Mouse (Mus musculus) kidney, embryonic 14.5 days (tissue): Measurements from ENCODE around the gene Olfr988. TPM values are rescaled to one million over a fixed set of nuclear protein-coding genes. Genes with fewer than 3 reads are reported as not detected.
"Not testable (repeated sequence)": the region's sequence is repeated elsewhere in the genome, so short reads cannot be mapped to it uniquely, and the experiment has no call there.

ENCODE experiments used
- ATAC-seq: fragments of 200-750 bp; cut with Nextera tagmentation; 2 replicates; pipeline ENCODE4 v1.8.0; 2017; ENCODE audit warnings: moderate number of reproducible peaks, mild to moderate bottlenecking, moderate TSS enrichment, moderate library complexity; ENCODE audit not compliant: low FRiP score, low TSS enrichment
- H3K27ac ChIP-seq: fragments of 300-500 bp; sonication (generic); 2 replicates; pipeline ENCODE4 v1.5.1; 2014; ENCODE audit warnings: low read depth, mild to moderate bottlenecking, low read length, moderate library complexity, mixed read lengths
- H3K27me3 ChIP-seq: fragments of 300-500 bp; sonication (generic); 2 replicates; pipeline ENCODE4 v1.6.1; 2014; ENCODE audit warnings: mild to moderate bottlenecking, low read length; ENCODE audit not compliant: control insufficient read depth, insufficient read depth
- H3K36me3 ChIP-seq: fragments of 300-500 bp; sonication (generic); 2 replicates; pipeline ENCODE4 v1.6.1; 2014; ENCODE audit warnings: low read length, mixed read lengths; ENCODE audit not compliant: control insufficient read depth, insufficient read depth
- H3K4me1 ChIP-seq: fragments of 300-500 bp; sonication (generic); 2 replicates; pipeline ENCODE4 v1.6.1; 2014; ENCODE audit warnings: low read length, mixed read lengths; ENCODE audit not compliant: control insufficient read depth, insufficient read depth
- H3K4me2 ChIP-seq: fragments of 300-500 bp; sonication (generic); replicated peaks from 2 replicates; pipeline ENCODE4 v1.6.1; 2014; ENCODE audit warnings: low read depth, mild to moderate bottlenecking, low read length
- H3K4me3 ChIP-seq: fragments of 300-500 bp; sonication (generic); 2 replicates; pipeline ENCODE4 v1.5.1; 2014; ENCODE audit warnings: mild to moderate bottlenecking, low read length
- H3K9ac ChIP-seq: fragments of 300-500 bp; sonication (generic); 2 replicates; pipeline ENCODE4 v1.6.1; 2014; ENCODE audit warnings: low read depth, mild to moderate bottlenecking, low read length, moderate library complexity
- H3K9me3 ChIP-seq: fragments of 300-500 bp; sonication (generic); 2 replicates; pipeline ENCODE4 v1.6.1; 2016; ENCODE audit warnings: low read length; ENCODE audit not compliant: control insufficient read depth
- WGBS: fragments of 180-500 bp; shearing (Covaris S2); extraction: QIAGEN DNeasy Blood & Tissue Kit; methylation state at CpG from one replicate; pipeline ENCODE4 v1.1.7; 2014; 5-methylcytosine and 5-hydroxymethylcytosine counted together
- polyA plus RNA-seq: library from polyadenylated mRNA; unstranded; fragments of >200 nt; fragmentation: Nextera tagmentation; extraction: Ambion mirVana; gene quantifications from 2 replicates; pipeline ENCODE4 v1.2.1, GENCODE M21; 2014

Olfr988 gene
- not detected in 2 replicates for polyA plus RNA-seq

DNA sequence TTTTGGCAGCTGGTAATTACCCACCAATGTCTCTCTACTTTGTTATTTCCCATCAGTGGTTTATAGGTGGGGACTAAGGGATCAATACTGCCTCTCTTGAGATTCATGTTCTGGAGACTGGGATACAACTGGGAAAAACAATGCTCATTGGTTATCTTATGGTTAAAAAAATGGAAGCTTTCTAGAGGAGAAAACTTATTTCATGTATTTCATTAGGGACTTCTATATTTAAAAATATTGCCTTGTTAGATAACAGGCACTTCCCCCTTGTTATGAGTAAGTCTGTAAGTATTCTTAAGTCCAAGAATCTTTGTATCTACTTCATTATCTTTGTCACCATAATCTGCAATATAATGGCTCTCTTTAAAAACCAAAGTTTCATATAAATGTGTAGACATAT is at the start of gene Olfr988:
Gene Olfr988, minus strand, starts transcription at position 101 of the 400 bp plus-strand sequence.
- not testable (repeated sequence) for H3K9me3 ChIP-seq, H3K36me3 ChIP-seq, H3K27me3 ChIP-seq, ATAC-seq, H3K27ac ChIP-seq, H3K9ac ChIP-seq, H3K4me3 ChIP-seq, H3K4me1 ChIP-seq, H3K4me2 ChIP-seq

DNA sequence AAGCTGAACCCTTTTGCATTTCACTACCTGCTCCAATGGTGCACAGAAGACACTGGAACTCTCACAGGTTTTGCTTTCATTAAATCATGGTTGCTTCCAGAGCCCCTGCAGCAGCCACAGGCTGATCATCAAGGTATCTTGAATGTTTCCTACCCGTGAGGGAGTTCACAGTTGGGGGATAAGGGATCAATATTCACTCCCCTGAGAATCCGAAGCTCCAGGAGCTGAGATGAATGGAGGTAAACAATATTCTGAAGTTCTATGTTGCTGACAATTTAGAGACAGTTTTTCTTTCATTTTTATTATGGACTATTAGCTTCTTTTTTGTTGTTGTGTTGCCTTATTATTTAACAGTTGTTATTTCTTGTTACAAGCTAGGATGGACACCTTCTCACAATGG is 46.3 kb upstream of the Olfr988 start, which contains the start of gene Olfr992:
Gene Olfr992, minus strand, starts transcription at position 101 of the 400 bp plus-strand sequence.
- H3K4me3 ChIP-seq = no peak within 1 kb of the TSS
- ATAC-seq = no peak
- no peak within 1 kb of the TSS for H3K4me2 ChIP-seq
- H3K4me1 ChIP-seq = no peaks in the 10 kb centered on the region
- H3K9ac ChIP-seq = no peak within 1 kb of the TSS
- H3K27me3 ChIP-seq = no peaks in the 10 kb centered on the region
- H3K27ac ChIP-seq = no peak within 1 kb of the TSS
- H3K9me3 ChIP-seq = no peaks in the 10 kb centered on the region
- no peaks in the 10 kb centered on the region for H3K36me3 ChIP-seq
- 65% methylated on average over 2 of the region's 2 CpGs for WGBS

DNA sequence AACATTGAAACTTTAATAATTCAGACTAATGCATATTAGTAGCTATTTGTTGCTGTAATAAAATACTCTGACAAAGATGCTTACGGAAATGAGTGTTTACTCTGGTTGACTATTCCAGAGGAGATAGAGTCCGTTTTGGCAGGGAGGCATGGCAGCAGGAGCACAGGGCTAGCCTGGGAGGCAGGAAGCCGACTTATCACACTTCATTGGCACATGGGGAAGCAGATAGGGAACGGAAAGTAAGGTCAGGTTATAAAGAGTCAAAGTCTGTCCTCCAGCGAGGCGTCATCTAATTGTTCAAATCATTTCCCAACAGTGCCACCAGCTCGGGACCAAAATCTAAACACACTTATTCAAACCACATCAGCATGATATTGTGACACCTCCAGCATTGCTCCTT is 23.1 kb downstream of the Olfr988 start:
- no peaks in the 10 kb centered on the region for H3K9me3 ChIP-seq
- no peaks in the 10 kb centered on the region for H3K4me1 ChIP-seq
- H3K4me3 ChIP-seq = no peak overlapping the region
- no peaks in the 10 kb centered on the region for H3K36me3 ChIP-seq
- no peak for ATAC-seq
- 78% methylated on average over 7 of the region's 7 CpGs for WGBS
- no peak overlapping the region for H3K9ac ChIP-seq
- H3K27me3 ChIP-seq = no peaks in the 10 kb centered on the region
- H3K27ac ChIP-seq = no peak overlapping the region
- no peak overlapping the region for H3K4me2 ChIP-seq

DNA sequence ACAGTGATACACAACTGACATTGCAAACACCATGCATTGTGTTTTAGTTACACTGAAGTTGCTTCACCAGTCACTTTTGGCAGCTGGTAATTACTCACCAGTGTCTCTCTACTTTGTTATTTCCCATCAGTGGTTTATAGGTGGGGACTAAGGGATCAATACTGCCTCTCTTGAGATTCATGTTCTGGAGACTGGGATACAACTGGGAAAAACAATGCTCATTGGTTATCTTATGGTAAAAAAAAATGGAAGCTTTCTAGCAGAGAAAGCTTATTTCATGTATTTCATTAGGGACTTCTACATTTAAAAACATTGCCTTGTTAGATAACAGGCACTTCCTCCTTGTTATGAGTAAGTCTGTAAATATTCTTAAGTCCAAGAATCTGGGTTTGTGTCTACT is 23.8 kb downstream of the Olfr988 start, which contains the start of gene Olfr987:
Gene Olfr987, minus strand, starts transcription at position 101 of the 400 bp plus-strand sequence.
- not testable (repeated sequence) for H3K9ac ChIP-seq, ATAC-seq, H3K36me3 ChIP-seq, H3K4me3 ChIP-seq, H3K27me3 ChIP-seq, H3K9me3 ChIP-seq, H3K4me2 ChIP-seq, H3K4me1 ChIP-seq, H3K27ac ChIP-seq

DNA sequence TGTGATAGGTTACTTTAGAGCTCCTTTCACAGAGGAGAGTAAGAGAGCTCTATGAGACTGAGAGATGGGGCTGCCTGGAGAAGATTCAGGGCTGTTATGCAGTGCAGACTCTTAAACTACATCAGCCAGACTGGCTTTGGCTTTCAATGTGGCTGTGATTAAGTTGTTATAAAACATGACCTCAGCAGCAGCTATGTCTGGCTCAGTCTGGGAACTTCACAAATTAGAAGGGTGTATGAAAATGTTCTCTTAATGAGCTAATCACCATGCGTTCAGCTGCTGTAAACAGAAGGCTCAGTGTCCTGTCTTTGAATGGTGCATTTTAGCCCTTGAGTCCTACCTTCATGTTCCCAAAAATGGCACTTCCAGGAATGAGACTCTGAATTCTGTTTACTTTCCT is 43.9 kb downstream of the Olfr988 start:
- no peaks in the 10 kb centered on the region for H3K4me1 ChIP-seq
- no peaks in the 10 kb centered on the region for H3K9me3 ChIP-seq
- no peak overlapping the region for H3K4me2 ChIP-seq
- no peaks in the 10 kb centered on the region for H3K36me3 ChIP-seq
- ATAC-seq = no peak
- H3K27me3 ChIP-seq = no peaks in the 10 kb centered on the region
- 83% methylated on average over 1 of the region's 1 CpGs for WGBS
- H3K4me3 ChIP-seq = no peak overlapping the region
- H3K9ac ChIP-seq = no peak overlapping the region
- H3K27ac ChIP-seq = no peak overlapping the region

Other genes with a start within 250 kb of the Olfr988 start
- gene Aplnr, start 227.0 kb downstream of the Olfr988 start, polyA plus RNA-seq = 54.0 and 67.7 TPM in 2 replicates
- gene Lrrc55, start 166.0 kb downstream of the Olfr988 start, polyA plus RNA-seq = 0.39 and 0.47 TPM in 2 replicates
- gene Olfr987, start 23.9 kb downstream of the Olfr988 start, polyA plus RNA-seq = not detected in 2 replicates
- not detected in 2 replicates for gene Olfr992, start 46.2 kb upstream of the Olfr988 start, polyA plus RNA-seq
- not detected in 2 replicates for gene Olfr993, start 51.6 kb upstream of the Olfr988 start, polyA plus RNA-seq
- gene Olfr994, start 73.2 kb upstream of the Olfr988 start, polyA plus RNA-seq = not detected in 2 replicates
- not detected in 2 replicates for gene Olfr995, start 80.4 kb upstream of the Olfr988 start, polyA plus RNA-seq
- gene 4833423E24Rik, start 155.8 kb upstream of the Olfr988 start, polyA plus RNA-seq = not detected in 2 replicates
- gene Olfr996, start 216.0 kb upstream of the Olfr988 start, polyA plus RNA-seq = not detected in 2 replicates
- not detected in 2 replicates for gene Olfr998, start 225.7 kb upstream of the Olfr988 start, polyA plus RNA-seq
- gene Olfr1000, start 248.7 kb upstream of the Olfr988 start, polyA plus RNA-seq = not detected in 2 replicates